Mouse (Mus musculus): Measurements from ENCODE around the gene Palm2.

The Palm2 gene

GRCm38 (mm10) chr4:57514003-57514937 lies 80.2 kb downstream of the Palm2 start:
- DNase-seq = no peak

- DNase-seq = no peak
Observed at GRCm38 (mm10) chr4:57515356-57515755, 81.3 kb downstream of the Palm2 start.

- DNase-seq = no peak
Observed at GRCm38 (mm10) chr4:57523456-57523855, 89.4 kb downstream of the Palm2 start.

GRCm38 (mm10) chr4:57524461-57524860 lies 90.4 kb downstream of the Palm2 start:
- DNase-seq = no peak

- DNase-seq = no peak
Observed at GRCm38 (mm10) chr4:57525221-57526011, 91.4 kb downstream of the Palm2 start.

- no peak for DNase-seq
Observed at GRCm38 (mm10) chr4:57528296-57528695, 94.2 kb downstream of the Palm2 start.

GRCm38 (mm10) chr4:57533686-57534085 lies 99.6 kb downstream of the Palm2 start:
- no peak for DNase-seq

- DNase-seq = no peak
Observed at GRCm38 (mm10) chr4:57534232-57534631, 100.2 kb downstream of the Palm2 start.

- DNase-seq = no peak
Observed at GRCm38 (mm10) chr4:57535087-57535486, 101.0 kb downstream of the Palm2 start.

- DNase-seq = no peak
Observed at GRCm38 (mm10) chr4:57538029-57538688, 104.1 kb downstream of the Palm2 start.

GRCm38 (mm10) chr4:57543692-57544256 lies 109.7 kb downstream of the Palm2 start:
- peak; percentile 41 for DNase-seq

GRCm38 (mm10) chr4:57547785-57548184 lies 113.7 kb downstream of the Palm2 start:
- DNase-seq = no peak

- no peak for DNase-seq
Observed at GRCm38 (mm10) chr4:57550216-57550615, 116.2 kb downstream of the Palm2 start.

GRCm38 (mm10) chr4:57557102-57557501 lies 123.1 kb downstream of the Palm2 start:
- no peak for DNase-seq

GRCm38 (mm10) chr4:57559438-57559837 lies 125.4 kb downstream of the Palm2 start:
- no peak for DNase-seq

GRCm38 (mm10) chr4:57560010-57560409 lies 126.0 kb downstream of the Palm2 start:
- DNase-seq = no peak

- DNase-seq = no peak
Observed at GRCm38 (mm10) chr4:57561055-57561454, 127.0 kb downstream of the Palm2 start.

GRCm38 (mm10) chr4:57565283-57565682 lies 131.2 kb downstream of the Palm2 start:
- DNase-seq = no peak

- DNase-seq = no peak
Observed at GRCm38 (mm10) chr4:57565811-57566210, 131.8 kb downstream of the Palm2 start.

GRCm38 (mm10) chr4:57567666-57568206 lies 133.7 kb downstream of the Palm2 start, which contains the start of gene Pakap:
TSS of gene Pakap (plus strand) at chr4:57568179.
- DNase-seq = peak; percentile 66

- peak; percentile 5 for DNase-seq
Observed at GRCm38 (mm10) chr4:57568268-57569068, 134.4 kb downstream of the Palm2 start.

- no peak for DNase-seq
Observed at GRCm38 (mm10) chr4:57569069-57569355, 135.0 kb downstream of the Palm2 start.

Data from retina, postnatal 1 day (tissue).